Mouse (Mus musculus) liver, embryonic 13.5 days (tissue): ENCODE results near the gene Sart1. TPM values are rescaled to one million over a fixed set of nuclear protein-coding genes. Genes with fewer than 3 reads are reported as not detected.
A peak's percentile ranks its signal among the peaks of the same experiment; 100 is the strongest.
"Not testable (repeated sequence)": the region's sequence is repeated elsewhere in the genome, so short reads cannot be mapped to it uniquely, and the experiment has no call there.

ENCODE experiments used
- ATAC-seq: fragments of 200-750 bp; cut with Nextera tagmentation; 2 replicates; pipeline ENCODE4 v1.8.0; 2017; ENCODE audit warnings: low read depth, mild to moderate bottlenecking, moderate number of reproducible peaks, moderate library complexity
- DNase-seq: peaks from one replicate; pipeline ENCODE4 v3.0.0; 2022
- H3K27ac ChIP-seq: fragments of 300-500 bp; sonication (generic); 2 replicates; pipeline ENCODE4 v1.5.1; 2015; ENCODE audit warnings: moderate library complexity, mild to moderate bottlenecking, inconsistent platforms
- H3K27me3 ChIP-seq: fragments of 300-500 bp; sonication (generic); 2 replicates; pipeline ENCODE4 v1.6.1; 2015; ENCODE audit warnings: mild to moderate bottlenecking, inconsistent platforms
- H3K36me3 ChIP-seq: fragments of 300-500 bp; sonication (generic); 2 replicates; pipeline ENCODE4 v1.6.1; 2015; ENCODE audit warnings: mild to moderate bottlenecking, inconsistent platforms
- H3K4me1 ChIP-seq: fragments of 300-500 bp; sonication (generic); replicated peaks from 2 replicates; pipeline ENCODE4 v1.6.1; 2015; ENCODE audit warnings: inconsistent platforms
- H3K4me2 ChIP-seq: fragments of 300-500 bp; sonication (generic); 2 replicates; pipeline ENCODE4 v1.6.1; 2015; ENCODE audit warnings: inconsistent platforms, mild to moderate bottlenecking, moderate library complexity
- H3K4me3 ChIP-seq: fragments of 300-500 bp; sonication (generic); replicated peaks from 2 replicates; pipeline ENCODE4 v1.5.1; 2015; ENCODE audit warnings: mild to moderate bottlenecking, inconsistent platforms
- H3K9ac ChIP-seq: fragments of 300-500 bp; sonication (generic); 2 replicates; pipeline ENCODE4 v1.6.1; 2015; ENCODE audit warnings: mild to moderate bottlenecking, inconsistent platforms
- H3K9me3 ChIP-seq: fragments of 300-500 bp; sonication (generic); replicated peaks from 2 replicates; pipeline ENCODE4 v1.6.1; 2016; ENCODE audit warnings: inconsistent platforms
- WGBS: fragments of 180-500 bp; shearing (Covaris S2); methylation state at CpG from one replicate; pipeline ENCODE4 v1.1.7; 2015; ENCODE audit not compliant: insufficient replicate concordance; 5-methylcytosine and 5-hydroxymethylcytosine counted together
- polyA plus RNA-seq: library from polyadenylated mRNA; unstranded; fragments of >200 nt; fragmentation: Nextera tagmentation; extraction: Ambion mirVana; gene quantifications from 2 replicates; pipeline ENCODE4 v1.2.1, GENCODE M21; 2015

Gene Sart1
- polyA plus RNA-seq, 1 experiment from 2014 or later, result 35.1 TPM

DNA sequence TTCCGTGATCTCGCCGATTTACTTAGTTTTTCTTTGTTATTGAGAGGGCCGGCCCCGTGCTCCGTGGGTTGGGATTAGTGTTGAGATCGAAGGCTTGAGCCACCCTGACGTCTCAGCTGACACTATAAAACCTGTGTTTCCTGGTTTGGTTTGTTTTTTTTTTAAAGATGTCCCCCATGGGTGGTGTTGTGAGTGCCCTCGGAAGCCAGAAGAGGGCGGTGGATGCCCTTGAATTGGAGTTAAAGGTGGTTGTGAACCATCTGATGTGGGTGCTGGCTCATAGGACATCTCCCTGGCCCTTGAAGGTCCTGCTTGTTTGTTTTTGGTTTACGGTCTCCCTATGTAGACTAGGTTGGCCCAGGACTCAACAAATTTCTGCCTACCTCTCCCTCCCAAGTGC lies 21.0 kb downstream of the Sart1 start:
- Histone ChIP-seq H3K9me3 (no peaks in the 10 kb centered on the region), H3K4me3 (peak overlapping the region; percentile 98), H3K27ac (peak overlapping the region; percentile 91), H3K27me3 (no peaks in the 10 kb centered on the region), H3K9ac (peak overlapping the region; percentile 95), H3K36me3 (peaks cover 67% of the 10 kb centered on the region), H3K4me1 (peaks cover 38% of the 10 kb centered on the region), H3K4me2 (peak overlapping the region; percentile 90)
- WGBS, result 7% methylated on average over 11 of the region's 11 CpGs
- ATAC-seq, result no peak
- no peak for DNase-seq

DNA sequence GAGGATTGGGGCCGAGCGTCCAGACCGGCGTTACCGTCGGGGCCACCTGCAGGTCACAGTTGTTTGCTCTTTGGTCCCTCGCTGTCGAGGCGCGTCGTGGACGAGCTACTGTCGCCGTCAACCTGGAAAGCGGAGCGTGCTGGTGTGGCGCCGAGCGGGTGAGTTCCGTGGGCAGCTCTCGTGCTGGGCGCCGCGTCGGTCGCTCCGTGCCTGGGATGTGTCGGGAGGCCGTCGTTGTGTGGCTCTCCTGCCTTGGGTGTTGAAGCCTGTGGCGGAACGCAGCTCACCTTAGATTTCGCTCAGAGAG lies 21.5 kb downstream of the Sart1 start, which contains the start of gene Banf1:
Gene Banf1 (minus strand): TSS at position 116 of the 307 bp plus-strand sequence.
- H3K4me1 ChIP-seq, result peaks cover 38% of the 10 kb centered on the region
- no peaks in the 10 kb centered on the region for H3K27me3 ChIP-seq
- whole genome bisulfite sequencing, result under 1% methylated on average over 33 of the region's 33 CpGs
- H3K9me3 ChIP-seq, result no peaks in the 10 kb centered on the region
- peaks cover 63% of the 10 kb centered on the region for H3K36me3 ChIP-seq
- H3K27ac ChIP-seq, result peak within 1 kb of the TSS; percentile 91
- DNase-seq (no peak), ATAC-seq (peak; percentile 18; the same call in 1 of the 2 replicates)
- peak within 1 kb of the TSS; percentile 90 for H3K4me2 ChIP-seq
- peak within 1 kb of the TSS; percentile 95 for H3K9ac ChIP-seq
- H3K4me3 ChIP-seq, result peak within 1 kb of the TSS; percentile 98

DNA sequence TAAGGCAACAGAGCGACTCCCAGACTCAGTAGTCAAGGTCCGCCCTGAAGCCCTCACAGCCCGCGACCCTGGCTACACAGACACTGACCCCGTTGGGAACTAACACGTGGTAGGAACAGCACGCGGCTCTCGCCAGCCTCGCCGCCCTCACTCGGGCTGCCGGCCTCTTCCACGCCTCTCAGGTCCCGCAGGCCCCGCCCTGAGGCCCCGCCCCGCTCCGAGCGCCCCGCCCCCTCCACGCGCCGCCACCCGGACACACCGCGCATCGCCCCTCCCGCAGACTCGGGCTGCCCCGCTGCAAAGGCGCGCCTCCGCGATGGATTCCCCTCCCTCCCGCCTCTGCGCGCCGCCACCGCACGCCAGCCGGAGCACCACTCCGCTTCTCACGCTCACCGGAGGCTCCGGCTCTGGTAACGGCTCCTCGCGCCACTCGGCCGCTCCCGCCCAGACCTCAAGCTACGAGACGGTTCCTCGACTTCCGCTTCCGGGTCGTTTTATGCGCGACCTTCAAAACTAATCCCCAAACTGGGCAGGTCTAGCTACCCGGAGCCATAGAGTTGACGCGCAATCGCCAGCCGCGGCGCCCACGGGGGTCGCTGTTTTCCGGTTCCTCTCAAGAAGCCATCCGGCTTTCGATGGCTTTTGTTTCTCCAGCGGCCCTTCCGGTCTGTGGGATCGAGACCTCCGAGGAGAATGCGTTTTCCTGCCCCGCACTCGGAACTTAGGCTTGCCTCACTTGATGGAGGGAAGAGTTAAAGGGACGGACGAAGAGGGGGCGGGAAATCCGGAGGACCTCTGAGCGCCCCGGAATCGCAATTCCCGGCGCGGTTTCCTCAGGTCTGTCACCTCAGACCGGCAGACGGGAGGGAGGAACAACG lies 22.1 kb downstream of the Sart1 start, which contains the start of gene Eif1ad:
Gene Eif1ad (plus strand): TSS at position 567 of the 878 bp plus-strand sequence.
- Histone ChIP-seq H3K9ac (peak within 1 kb of the TSS; percentile 95), H3K4me3 (peak within 1 kb of the TSS; percentile 98), H3K27ac (peak within 1 kb of the TSS; percentile 91), H3K36me3 (peaks cover 57% of the 10 kb centered on the region), H3K4me1 (peaks cover 38% of the 10 kb centered on the region), H3K27me3 (no peaks in the 10 kb centered on the region), H3K4me2 (peak within 1 kb of the TSS; percentile 90), H3K9me3 (no peaks in the 10 kb centered on the region)
- DNase-seq (peak; percentile 88), ATAC-seq (peak; percentile 93)
- under 1% methylated on average over 84 of the region's 92 CpGs for WGBS

DNA sequence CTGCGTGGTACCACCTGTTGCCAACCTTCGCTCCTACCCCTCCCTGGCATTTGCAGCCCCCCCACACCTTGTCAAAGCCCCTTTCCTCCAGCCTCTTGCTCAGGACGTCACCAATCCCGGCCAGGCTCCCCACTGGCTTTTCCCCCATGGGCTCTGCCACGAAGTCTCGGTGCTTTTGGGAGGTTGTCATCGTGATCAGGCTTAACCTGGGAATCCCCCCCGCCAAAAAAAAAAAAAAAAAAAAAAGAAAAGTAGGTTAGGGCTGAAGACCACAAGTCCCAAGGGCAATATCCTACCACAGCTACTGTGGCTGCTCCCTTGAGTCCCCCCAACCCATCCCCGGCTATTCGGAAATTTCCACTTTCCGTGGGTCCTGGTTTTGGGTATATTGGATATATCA lies 22.8 kb downstream of the Sart1 start:
- Histone ChIP-seq H3K9ac (peak overlapping the region; percentile 95), H3K27me3 (no peaks in the 10 kb centered on the region), H3K4me2 (peak overlapping the region; percentile 90), H3K36me3 (peaks cover 53% of the 10 kb centered on the region), H3K4me1 (peaks cover 38% of the 10 kb centered on the region), H3K27ac (peak overlapping the region; percentile 91), H3K4me3 (peak overlapping the region; percentile 98), H3K9me3 (no peaks in the 10 kb centered on the region)
- no peak for ATAC-seq
- 3% methylated on average over 11 of the region's 11 CpGs for WGBS
- no peak for DNase-seq

DNA sequence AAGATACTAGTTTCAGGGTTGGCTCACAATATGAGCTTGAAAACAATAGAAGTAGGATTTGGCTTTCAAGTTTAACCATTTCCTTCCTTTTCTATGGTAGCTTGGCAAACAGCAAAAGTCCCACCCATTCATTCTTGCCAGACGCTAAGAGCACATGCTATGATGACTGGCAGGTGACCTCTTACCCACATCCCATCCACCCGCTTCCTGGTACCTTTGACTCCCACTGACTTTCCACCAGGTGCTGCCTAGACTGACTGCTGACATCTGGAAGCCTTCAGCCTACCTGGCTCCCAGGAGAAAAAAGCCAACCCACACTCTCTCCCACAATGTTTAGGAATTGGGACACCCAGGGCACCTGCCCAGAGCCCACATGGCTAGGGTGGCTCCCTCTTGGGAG lies 24.4 kb downstream of the Sart1 start:
- Histone ChIP-seq H3K4me1 (peaks cover 38% of the 10 kb centered on the region), H3K4me3 (no peak overlapping the region), H3K9ac (no peak overlapping the region), H3K27ac (no peak overlapping the region), H3K4me2 (no peak overlapping the region; the same call in 1 of the 2 replicates), H3K27me3 (no peaks in the 10 kb centered on the region), H3K9me3 (no peaks in the 10 kb centered on the region), H3K36me3 (peaks cover 37% of the 10 kb centered on the region)
- DNase-seq, result no peak
- no peak for ATAC-seq
- WGBS, result 77% methylated on average over 2 of the region's 2 CpGs

DNA sequence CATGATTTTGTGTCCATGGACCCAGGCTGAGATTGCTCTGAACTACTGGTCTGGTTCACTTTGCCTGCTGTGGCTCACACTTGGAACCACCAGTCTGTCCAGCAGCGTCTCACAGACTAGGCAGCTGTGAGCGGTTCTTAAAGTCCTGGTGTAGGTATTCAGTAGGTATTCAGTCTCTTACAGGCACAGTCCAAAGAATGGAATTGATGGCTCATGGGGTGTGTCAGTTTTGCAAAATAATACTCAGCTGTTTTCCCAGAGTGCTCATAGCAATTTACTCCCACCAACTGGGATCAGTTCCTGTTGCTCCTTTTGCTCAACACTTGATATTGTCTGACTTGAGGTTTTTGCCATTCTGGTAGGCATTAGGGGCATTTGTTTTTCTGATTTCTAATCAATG lies 26.3 kb downstream of the Sart1 start:
- H3K27ac ChIP-seq, result no peak overlapping the region
- no peak overlapping the region for H3K4me3 ChIP-seq
- H3K36me3 ChIP-seq, result peaks cover 22% of the 10 kb centered on the region
- H3K9ac ChIP-seq, result no peak overlapping the region
- H3K27me3 ChIP-seq, result no peaks in the 10 kb centered on the region
- no peak for DNase-seq
- H3K4me2 ChIP-seq, result no peak overlapping the region
- 68% methylated on average over 2 of the region's 2 CpGs for WGBS
- H3K4me1 ChIP-seq, result peaks cover 30% of the 10 kb centered on the region
- no peaks in the 10 kb centered on the region for H3K9me3 ChIP-seq
- no peak for ATAC-seq

DNA sequence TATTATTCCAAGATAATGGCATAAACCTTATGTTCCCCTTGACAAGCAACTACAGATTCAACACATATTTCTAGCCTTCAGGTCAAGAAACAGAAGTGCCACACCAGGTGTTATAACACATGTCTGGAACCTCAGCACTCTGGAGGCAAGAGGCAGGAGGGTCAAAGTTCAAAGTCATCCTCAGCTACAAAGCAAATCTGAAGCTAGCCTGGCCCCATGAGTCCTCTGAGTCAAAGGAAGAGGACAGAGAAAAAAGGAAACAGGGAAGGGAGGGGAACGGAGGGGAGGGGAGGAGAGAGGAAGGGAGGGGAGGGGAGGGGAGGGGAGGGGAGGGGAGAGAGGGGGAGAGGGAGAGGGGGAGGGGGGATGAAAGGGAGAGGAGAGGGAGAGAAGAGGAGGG lies 32.4 kb downstream of the Sart1 start:
- ATAC-seq, result no peak
- no peaks in the 10 kb centered on the region for H3K36me3 ChIP-seq
- no peaks in the 10 kb centered on the region for H3K9me3 ChIP-seq
- no peak for DNase-seq
- no peak overlapping the region for H3K9ac ChIP-seq
- peaks cover 12% of the 10 kb centered on the region; the same call in 1 of the 2 replicates for H3K4me1 ChIP-seq
- no peak overlapping the region for H3K4me2 ChIP-seq
- no peak overlapping the region for H3K4me3 ChIP-seq
- H3K27ac ChIP-seq, result no peak overlapping the region
- no CpG with 5 or more reads among the region's 1 CpGs for WGBS
- no peaks in the 10 kb centered on the region for H3K27me3 ChIP-seq

DNA sequence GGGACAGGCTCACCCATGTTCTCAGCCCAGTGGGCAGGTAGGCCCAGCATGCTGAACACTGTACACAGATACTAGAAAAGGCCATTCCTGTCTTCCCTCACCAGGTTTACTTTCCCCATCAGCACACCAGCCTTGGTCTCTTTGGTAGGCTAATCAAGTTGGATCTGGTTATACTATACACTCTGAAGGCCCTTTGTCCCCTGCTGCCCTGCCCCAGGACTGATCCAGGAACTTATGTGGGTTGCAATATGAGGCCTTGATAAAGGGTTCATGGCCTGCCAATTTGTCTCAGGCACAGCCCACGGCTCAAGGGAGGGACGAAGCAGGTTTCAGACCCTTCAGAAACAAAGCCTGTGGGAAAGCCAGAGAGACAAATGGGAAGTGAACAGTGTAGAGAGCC lies 34.9 kb downstream of the Sart1 start:
- 59% methylated on average over 2 of the region's 2 CpGs for WGBS
- ATAC-seq, result no peak

DNA sequence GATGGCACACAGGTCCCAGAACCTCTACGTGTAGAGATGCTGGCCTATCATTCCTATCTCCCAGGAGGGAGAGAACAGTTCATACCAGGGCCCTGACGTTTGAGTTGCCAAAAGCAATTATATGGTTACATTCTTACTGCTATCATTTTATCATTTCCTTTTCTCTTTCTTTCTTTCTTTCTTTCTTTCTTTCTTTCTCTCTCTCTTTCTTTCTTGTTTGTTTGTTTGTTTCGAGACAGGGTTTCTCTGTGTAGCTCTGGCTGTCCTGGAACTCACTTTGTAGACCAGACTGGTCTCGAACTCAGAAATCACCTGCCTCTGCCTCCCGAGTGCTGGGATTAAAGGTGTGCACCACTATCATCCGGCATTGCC lies 39.0 kb downstream of the Sart1 start, which contains the start of gene Cst6:
Gene Cst6 (minus strand): TSS at position 73 of the 372 bp plus-strand sequence.
- DNase-seq, H3K9me3 ChIP-seq, H3K27ac ChIP-seq, ATAC-seq, H3K36me3 ChIP-seq, H3K27me3 ChIP-seq: not testable (repeated sequence)
- Histone ChIP-seq H3K4me3 (peak within 1 kb of the TSS; percentile 51), H3K9ac (peak within 1 kb of the TSS; percentile 61), H3K4me1 (peaks cover 10% of the 10 kb centered on the region), H3K4me2 (peak within 1 kb of the TSS; percentile 81)
- WGBS, result 56% methylated on average over 6 of the region's 6 CpGs

More for the DNA sequence above, 34.9 kb downstream of the Sart1 start:
- no peaks in the 10 kb centered on the region for H3K27me3 ChIP-seq
- no peaks in the 10 kb centered on the region for H3K36me3 ChIP-seq
- H3K4me1 ChIP-seq, result peaks cover 20% of the 10 kb centered on the region
- no peak overlapping the region for H3K4me2 ChIP-seq
- H3K27ac ChIP-seq, result no peak overlapping the region
- no peak for DNase-seq
- no peak overlapping the region for H3K4me3 ChIP-seq
- H3K9ac ChIP-seq, result no peak overlapping the region
- no peaks in the 10 kb centered on the region for H3K9me3 ChIP-seq

DNA sequence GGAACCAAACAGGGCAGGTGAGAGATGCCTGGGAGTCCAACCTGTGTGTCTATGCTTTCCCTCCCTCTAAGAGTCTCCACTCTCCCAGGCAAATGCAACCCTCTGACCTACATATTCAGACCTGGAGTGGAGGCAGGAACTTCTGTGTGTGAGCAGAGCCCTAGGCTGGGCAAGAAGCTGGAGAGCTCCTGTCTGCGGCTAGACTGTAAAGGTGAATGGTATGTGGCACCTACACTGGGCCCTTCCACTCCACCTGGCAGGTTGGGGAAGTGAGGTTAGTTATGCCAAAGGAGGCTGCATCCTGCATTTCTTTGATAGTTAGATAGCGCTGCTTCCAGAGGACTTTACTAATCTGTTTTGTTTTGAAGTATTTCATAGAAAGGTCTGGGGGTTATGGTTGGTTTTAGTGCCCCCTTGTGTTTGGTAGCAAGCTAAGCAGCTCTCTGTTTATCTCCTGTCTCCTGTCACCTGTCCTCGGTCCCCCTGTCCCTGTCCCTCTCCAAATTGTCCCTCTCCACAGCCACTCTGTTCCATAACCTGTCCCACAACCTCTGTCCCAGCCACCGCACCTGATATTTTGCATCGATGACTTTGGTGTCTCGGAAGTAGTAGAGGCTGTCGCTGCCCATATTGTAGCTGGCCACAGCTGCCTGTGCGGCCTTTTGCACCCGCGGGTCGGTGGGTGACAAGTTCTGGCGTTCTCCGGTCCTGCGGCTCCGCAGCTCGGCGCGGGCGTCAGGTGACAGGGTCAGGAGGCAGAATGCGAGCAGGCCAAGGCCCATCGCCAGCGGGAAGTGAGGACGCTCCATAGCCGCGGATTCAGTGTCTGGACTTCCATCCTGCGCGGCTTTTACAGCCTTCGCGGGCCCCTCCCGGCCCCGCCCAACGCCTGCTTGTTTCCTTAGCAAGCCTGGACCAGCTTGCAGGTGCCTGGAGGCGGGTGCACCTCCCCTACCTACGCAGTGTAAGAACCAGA lies 39.7 kb downstream of the Sart1 start:
- Histone ChIP-seq H3K9me3 (no peaks in the 10 kb centered on the region), H3K27me3 (no peaks in the 10 kb centered on the region), H3K9ac (peak overlapping the region; percentile 61), H3K4me1 (peaks cover 10% of the 10 kb centered on the region), H3K27ac (no peak overlapping the region), H3K4me3 (peak overlapping the region; percentile 51), H3K4me2 (peak overlapping the region; percentile 81), H3K36me3 (no peaks in the 10 kb centered on the region)
- WGBS, result 5% methylated on average over 34 of the region's 34 CpGs
- DNase-seq (no peak), ATAC-seq (peak; percentile 47; the same call in 1 of the 2 replicates)

DNA sequence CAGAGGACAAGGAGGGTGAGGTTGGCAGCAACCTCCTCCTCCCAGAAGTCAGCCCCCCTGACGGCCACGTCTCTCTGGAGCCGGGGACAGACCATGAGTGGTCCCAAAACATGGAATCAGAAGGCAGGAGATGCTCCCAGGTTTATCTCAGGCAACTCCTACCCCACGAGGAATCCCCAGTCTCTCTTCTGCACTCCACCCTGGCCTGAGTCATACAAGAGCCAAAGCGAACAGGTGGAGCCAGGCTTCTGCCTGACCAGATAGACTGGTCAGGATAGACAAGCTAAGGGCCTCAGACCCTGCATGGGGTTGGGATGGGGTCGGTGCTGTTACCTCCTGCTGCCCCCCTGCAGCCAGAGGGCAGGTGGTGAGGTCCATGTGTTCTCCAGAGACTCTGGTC lies 40.4 kb downstream of the Sart1 start:
- Histone ChIP-seq H3K4me2 (no peak overlapping the region), H3K27me3 (no peaks in the 10 kb centered on the region), H3K4me1 (peaks cover 10% of the 10 kb centered on the region), H3K27ac (no peak overlapping the region), H3K36me3 (no peaks in the 10 kb centered on the region), H3K4me3 (no peak overlapping the region), H3K9me3 (no peaks in the 10 kb centered on the region), H3K9ac (no peak overlapping the region)
- WGBS, result 58% methylated on average over 6 of the region's 6 CpGs
- 0 out of 2 replicates have a peak, but pooled peaks have one; percentile 29 for ATAC-seq
- no peak for DNase-seq
